Mouse (Mus musculus) stomach, embryonic 14.5 days (tissue): ENCODE results near the gene Fthl17c. TPM values are rescaled to one million over a fixed set of nuclear protein-coding genes. Genes with fewer than 3 reads are reported as not detected.
"Not testable (repeated sequence)": the region's sequence is repeated elsewhere in the genome, so short reads cannot be mapped to it uniquely, and the experiment has no call there.

Experiments
- ATAC-seq: fragments of 200-750 bp; cut with Nextera tagmentation; 2 replicates; pipeline ENCODE4 v1.8.0; 2017; ENCODE audit warnings: low read depth, moderate TSS enrichment; ENCODE audit not compliant: insufficient number of reproducible peaks, insufficient read depth, low FRiP score
- H3K27ac ChIP-seq: fragments of 300-500 bp; sonication (generic); 2 replicates; pipeline ENCODE4 v1.5.1; 2014; ENCODE audit warnings: mild to moderate bottlenecking, low read length, moderate library complexity, mixed read lengths
- H3K27me3 ChIP-seq: fragments of 300-500 bp; sonication (generic); 2 replicates; pipeline ENCODE4 v1.6.1; 2014; ENCODE audit warnings: low read length, control low read depth, mixed read lengths; ENCODE audit not compliant: control insufficient read depth, insufficient read depth
- H3K36me3 ChIP-seq: fragments of 300-500 bp; sonication (generic); 2 replicates; pipeline ENCODE4 v1.6.1; 2014; ENCODE audit warnings: mild to moderate bottlenecking, control low read depth, low read length, moderate library complexity, mixed read lengths; ENCODE audit not compliant: control insufficient read depth, insufficient read depth
- H3K4me1 ChIP-seq: fragments of 300-500 bp; sonication (generic); 2 replicates; pipeline ENCODE4 v1.6.1; 2014; ENCODE audit warnings: low read length, control low read depth, mixed read lengths; ENCODE audit not compliant: control insufficient read depth, insufficient read depth
- H3K4me2 ChIP-seq: fragments of 300-500 bp; sonication (generic); replicated peaks from 2 replicates; pipeline ENCODE4 v1.6.1; 2014; ENCODE audit warnings: low read depth, low read length, control low read depth
- H3K4me3 ChIP-seq: fragments of 300-500 bp; sonication (generic); 2 replicates; pipeline ENCODE4 v1.5.1; 2014; ENCODE audit warnings: low read depth, low read length, control low read depth
- H3K9ac ChIP-seq: fragments of 300-500 bp; sonication (generic); replicated peaks from 2 replicates; pipeline ENCODE4 v1.6.1; 2014; ENCODE audit warnings: low read depth, mild to moderate bottlenecking, control low read depth, low read length, moderate library complexity, mixed read lengths
- H3K9me3 ChIP-seq: fragments of 300-500 bp; sonication (generic); 2 replicates; pipeline ENCODE4 v1.6.1; 2016; ENCODE audit warnings: low read depth, low read length, control low read depth; ENCODE audit not compliant: control insufficient read depth
- WGBS: fragments of 180-500 bp; shearing (Covaris S2); extraction: QIAGEN DNeasy Blood & Tissue Kit; methylation state at CpG from one replicate; pipeline ENCODE4 v1.1.7; 2014; 5-methylcytosine and 5-hydroxymethylcytosine counted together
- polyA plus RNA-seq: library from polyadenylated mRNA; unstranded; fragments of >200 nt; fragmentation: Nextera tagmentation; extraction: Ambion mirVana; gene quantifications from 2 replicates; pipeline ENCODE4 v1.2.1, GENCODE M21; 2014

Fthl17c gene
- not detected in 2 replicates for polyA plus RNA-seq

GRCm38 (mm10) chrX:8976459-8976858 is at the start of gene Fthl17c:
Fthl17c (minus strand) TSS chrX:8976559.
- H3K9ac ChIP-seq, H3K4me2 ChIP-seq, H3K4me3 ChIP-seq, H3K9me3 ChIP-seq, H3K27me3 ChIP-seq, H3K27ac ChIP-seq, ATAC-seq, H3K4me1 ChIP-seq, H3K36me3 ChIP-seq: not testable (repeated sequence)
- no CpG with 5 or more reads among the region's 11 CpGs for WGBS

GRCm38 (mm10) chrX:9019481-9019880 is 43.1 kb upstream of the Fthl17c start:
- no peak overlapping the region for H3K9ac ChIP-seq
- no peaks in the 10 kb centered on the region for H3K4me1 ChIP-seq
- H3K4me3 ChIP-seq = no peak overlapping the region
- no peaks in the 10 kb centered on the region for H3K9me3 ChIP-seq
- no peaks in the 10 kb centered on the region for H3K36me3 ChIP-seq
- no peaks in the 10 kb centered on the region for H3K27me3 ChIP-seq
- 65% methylated on average over 10 of the region's 10 CpGs for WGBS
- no peak for ATAC-seq
- no peak overlapping the region for H3K4me2 ChIP-seq
- H3K27ac ChIP-seq = no peak overlapping the region

DNA sequence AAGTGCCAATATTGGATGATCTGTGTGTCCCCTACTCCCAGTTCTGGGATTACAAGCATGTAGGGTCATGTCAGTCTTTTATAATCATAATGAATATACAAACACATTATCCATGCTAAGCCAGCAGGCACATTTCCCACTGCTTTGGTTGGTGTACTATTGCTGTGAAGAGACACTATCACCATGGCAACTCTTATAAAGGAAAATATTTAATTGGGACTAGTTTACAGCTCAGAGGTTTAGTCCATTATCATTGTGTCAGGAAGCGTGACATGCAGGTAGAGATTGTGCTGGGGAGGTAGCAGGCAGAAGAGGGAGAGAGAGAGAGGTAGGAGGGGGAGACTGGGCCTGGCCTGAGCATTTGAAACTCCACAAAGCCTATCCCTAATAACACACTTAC is 39.7 kb upstream of the Fthl17c start:
- Histone ChIP-seq H3K27me3 (no peaks in the 10 kb centered on the region), H3K4me3 (no peak overlapping the region), H3K9ac (no peak overlapping the region), H3K36me3 (no peaks in the 10 kb centered on the region), H3K9me3 (no peaks in the 10 kb centered on the region), H3K27ac (no peak overlapping the region), H3K4me2 (no peak overlapping the region), H3K4me1 (no peaks in the 10 kb centered on the region)
- no peak for ATAC-seq
- 47% methylated on average over 1 of the region's 1 CpGs for WGBS

- H3K4me1 ChIP-seq, ATAC-seq, H3K4me3 ChIP-seq, H3K9ac ChIP-seq, H3K27ac ChIP-seq, H3K27me3 ChIP-seq, H3K36me3 ChIP-seq, H3K9me3 ChIP-seq, H3K4me2 ChIP-seq: not testable (repeated sequence)
- no CpG with 5 or more reads among the region's 9 CpGs for WGBS
These were observed 10.3 kb upstream of the Fthl17c start, which contains the start of gene Fthl17d for GRCm38 (mm10) chrX:8986655-8987054. Fthl17d (minus strand) TSS chrX:8986755.

- not testable (repeated sequence) for H3K9ac ChIP-seq, H3K27ac ChIP-seq, H3K4me1 ChIP-seq, H3K4me3 ChIP-seq, H3K36me3 ChIP-seq, ATAC-seq, H3K27me3 ChIP-seq, H3K9me3 ChIP-seq, H3K4me2 ChIP-seq
- WGBS = 42% methylated on average over 4 of the region's 4 CpGs
These were observed 11.7 kb downstream of the Fthl17c start for GRCm38 (mm10) chrX:8964618-8965017.

DNA sequence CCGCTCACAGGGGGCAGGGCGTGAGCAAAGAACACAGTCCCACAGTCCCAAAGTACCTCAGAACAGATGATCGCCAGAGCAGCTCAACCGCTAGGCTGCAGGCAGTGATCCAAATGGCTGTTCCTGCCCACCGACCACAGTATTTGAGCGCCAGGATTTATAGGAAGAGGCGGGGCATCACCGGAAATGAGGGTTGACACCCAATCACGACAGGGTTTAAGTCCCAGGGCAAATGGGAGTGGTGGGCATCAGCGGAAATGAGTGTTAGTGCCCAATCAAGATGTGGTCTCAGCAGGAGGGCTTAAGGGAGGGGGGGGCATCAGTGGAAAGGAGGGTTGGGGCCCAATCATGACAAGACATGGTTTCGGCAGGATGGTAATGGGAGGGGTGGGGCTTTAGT is 13.5 kb downstream of the Fthl17c start, which contains the start of gene Fthl17b:
TSS of gene Fthl17b (minus strand) at position 101 of the 400 bp plus-strand sequence.
- WGBS = 88% methylated on average over 4 of the region's 11 CpGs
- not testable (repeated sequence) for H3K9me3 ChIP-seq, H3K4me2 ChIP-seq, H3K27ac ChIP-seq, H3K27me3 ChIP-seq, H3K36me3 ChIP-seq, ATAC-seq, H3K4me1 ChIP-seq, H3K9ac ChIP-seq, H3K4me3 ChIP-seq

DNA sequence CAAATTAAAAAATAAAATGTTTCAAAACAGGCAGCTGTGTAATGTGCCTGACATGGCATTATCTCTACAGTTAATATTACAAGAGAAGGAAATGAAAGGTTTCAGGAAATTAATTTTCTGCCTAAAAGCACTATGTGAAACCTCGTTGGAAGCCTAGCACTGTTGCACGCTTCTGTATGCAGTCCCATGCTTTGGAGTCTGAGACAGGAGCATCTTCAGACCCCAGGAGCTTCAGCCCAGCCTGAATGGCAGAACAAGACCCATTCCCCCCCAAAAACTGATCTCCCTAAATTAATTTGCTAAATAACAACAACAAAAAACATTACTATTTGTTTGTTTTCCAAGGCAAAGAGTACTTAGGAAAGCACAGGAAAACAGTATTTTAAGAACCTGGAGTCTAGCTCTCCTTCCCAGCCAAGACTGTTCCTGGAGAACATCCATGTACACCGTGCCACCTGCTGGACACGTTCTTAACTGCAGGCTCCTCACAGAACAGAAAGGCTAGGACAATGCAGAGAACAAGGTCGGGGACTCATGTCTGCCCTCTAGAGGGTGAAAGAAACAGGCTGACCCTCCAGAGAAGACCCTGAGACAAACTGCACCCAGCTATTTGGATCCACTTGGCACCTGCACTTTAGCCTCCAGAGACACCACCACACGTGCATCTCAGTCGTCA is 28.1 kb downstream of the Fthl17c start:
- not testable (repeated sequence) for H3K27me3 ChIP-seq, H3K4me3 ChIP-seq, H3K9ac ChIP-seq, H3K4me2 ChIP-seq, H3K9me3 ChIP-seq, H3K4me1 ChIP-seq, ATAC-seq, H3K36me3 ChIP-seq, H3K27ac ChIP-seq
- WGBS = 17% methylated on average over 7 of the region's 7 CpGs

- Histone ChIP-seq H3K4me3 (no peak overlapping the region), H3K27me3 (no peaks in the 10 kb centered on the region), H3K9ac (no peak overlapping the region), H3K36me3 (no peaks in the 10 kb centered on the region), H3K4me2 (no peak overlapping the region), H3K9me3 (no peaks in the 10 kb centered on the region), H3K4me1 (no peaks in the 10 kb centered on the region), H3K27ac (no peak overlapping the region)
- 62% methylated on average over 8 of the region's 8 CpGs for WGBS
- peak; percentile 79 for ATAC-seq
These were observed 32.3 kb downstream of the Fthl17c start for GRCm38 (mm10) chrX:8944041-8944440.

DNA sequence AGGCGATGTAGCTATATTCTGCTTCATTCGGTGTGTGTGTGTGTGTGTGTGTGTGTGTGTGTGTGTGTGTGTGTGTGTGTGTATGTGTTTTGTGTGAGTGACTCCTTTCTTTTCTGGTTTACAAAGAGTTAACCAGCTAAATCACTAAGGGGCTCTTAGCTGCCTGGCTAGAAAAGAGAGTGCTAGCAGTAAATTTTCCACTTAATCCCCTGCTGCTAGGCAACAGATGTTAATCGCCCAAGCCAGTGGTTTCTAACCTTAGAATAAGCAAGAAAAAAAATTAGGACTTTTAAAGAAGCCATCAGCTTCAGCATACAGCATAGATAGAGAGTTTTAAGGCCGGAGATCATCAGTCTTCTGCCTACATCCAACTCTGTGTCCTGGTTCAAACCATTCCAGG is 49.1 kb downstream of the Fthl17c start:
- WGBS = 33% methylated on average over 4 of the region's 4 CpGs

More for the DNA sequence above, 49.1 kb downstream of the Fthl17c start:
- no peaks in the 10 kb centered on the region for H3K9me3 ChIP-seq
- no peak overlapping the region for H3K27ac ChIP-seq
- H3K36me3 ChIP-seq = no peaks in the 10 kb centered on the region
- no peak for ATAC-seq
- H3K4me1 ChIP-seq = no peaks in the 10 kb centered on the region
- no peaks in the 10 kb centered on the region for H3K27me3 ChIP-seq
- no peak overlapping the region for H3K4me3 ChIP-seq
- no peak overlapping the region for H3K9ac ChIP-seq
- H3K4me2 ChIP-seq = no peak overlapping the region
